Mouse (Mus musculus): ENCODE measurements around the gene Ppp2r2c. TPM values are rescaled to one million over a fixed set of nuclear protein-coding genes. Genes with fewer than 3 reads are reported as not detected.

Gene Ppp2r2c
- polyA plus RNA-seq, 2 experiments = not detected

DNA sequence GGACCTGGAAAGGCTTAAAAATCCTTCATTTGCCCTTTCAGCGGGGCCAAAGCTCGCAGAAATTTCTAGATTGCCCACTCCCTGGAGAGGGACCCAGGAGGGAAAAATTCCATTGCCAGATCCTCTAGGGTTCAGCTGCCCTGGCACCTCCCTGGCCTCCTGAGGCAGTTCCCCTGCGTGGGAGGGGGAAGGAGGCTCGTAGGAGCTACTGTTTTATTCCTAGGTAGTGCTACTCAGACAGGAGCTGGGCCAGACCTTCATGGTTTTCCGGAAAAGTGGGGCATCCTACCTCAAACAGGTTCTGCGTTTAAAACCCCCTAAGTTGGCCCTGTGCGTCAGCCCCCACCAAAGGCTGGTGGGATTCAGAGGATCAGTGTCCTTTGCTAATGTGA is 869 bp downstream of the Ppp2r2c start:
- DNase-seq (ENCODE audit: low read depth in 3 of 3, low spot score in 3 of 3) (no peak), ATAC-seq (ENCODE audit: insufficient read depth) (no peak)
- no peak for TF ChIP-seq CTCF (IDR thresholded peaks at IDR 0.05; ENCODE audit: low read depth)
- TF ChIP-seq EP300 (IDR thresholded peaks at IDR 0.05; ENCODE audit: low read depth) = no peak
- Histone ChIP-seq H3K9ac (replicated peaks) (no peak overlapping the region), H3K9me3 (ENCODE audit: control insufficient read depth, low read length) (no peaks in the 10 kb centered on the region), H3K27me3 (ENCODE audit: control insufficient read depth, insufficient read depth, low read length) (peaks cover 40% of the 10 kb centered on the region), H3K4me2 (ENCODE audit: low read depth) (no peak overlapping the region), H3K4me1 (replicated peaks; ENCODE audit: control insufficient read depth in 2 of 2, insufficient read depth in 2 of 2, low read length in 1 of 2) (no peaks in the 10 kb centered on the region), H3K4me3 (ENCODE audit: insufficient read depth in 1 of 2, low read depth in 2 of 2, low read length in 2 of 2) (no peak overlapping the region), H3K36me3 (replicated peaks; ENCODE audit: control insufficient read depth, insufficient read depth, low read depth) (no peaks in the 10 kb centered on the region), H3K27ac (no peak overlapping the region)
- 4% methylated on average over 7 of the region's 7 CpGs for WGBS (ENCODE audit: insufficient replicate concordance)

DNA sequence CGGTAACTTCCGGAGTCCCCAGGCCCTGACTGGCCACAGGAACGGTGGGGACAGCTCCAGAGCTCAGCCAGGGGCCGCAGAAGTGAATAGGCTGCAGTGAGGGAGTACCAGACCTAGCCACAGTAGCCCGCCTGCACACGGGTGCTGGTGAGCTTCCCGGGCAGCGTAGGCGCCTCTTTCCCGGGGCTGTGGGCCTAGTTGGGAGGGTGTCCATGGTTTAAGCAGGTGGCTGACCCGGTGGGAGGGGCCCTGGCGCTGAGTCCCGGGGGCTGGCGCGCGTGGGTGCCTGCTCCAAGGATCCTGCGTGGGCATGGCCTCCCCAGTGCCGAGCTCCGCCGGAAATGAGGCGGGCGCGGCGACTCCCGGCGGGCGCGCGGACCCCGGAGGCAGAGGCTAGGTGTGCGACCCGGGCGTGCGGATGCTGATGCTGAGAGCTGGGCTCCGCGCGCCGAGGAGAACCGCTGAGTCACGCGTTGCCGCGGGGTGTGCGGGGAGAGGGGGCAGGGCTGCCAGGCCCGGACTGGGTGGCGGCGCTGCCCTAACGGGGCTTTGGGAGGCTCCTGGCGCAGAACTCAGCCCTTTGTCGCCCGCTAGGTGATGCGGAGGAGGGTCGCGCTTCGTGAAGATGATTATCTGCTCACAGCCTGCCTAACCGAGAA is 1.4 kb downstream of the Ppp2r2c start:
- H3K9ac ChIP-seq (replicated peaks) = no peak overlapping the region
- TF ChIP-seq EP300 (IDR thresholded peaks at IDR 0.05; ENCODE audit: low read depth) (no peak), CTCF (IDR thresholded peaks at IDR 0.05; ENCODE audit: low read depth) (no peak)
- no peaks in the 10 kb centered on the region for H3K36me3 ChIP-seq (replicated peaks; ENCODE audit: control insufficient read depth, insufficient read depth, low read depth)
- 2% methylated on average over 56 of the region's 56 CpGs for WGBS (ENCODE audit: insufficient replicate concordance)
- H3K9me3 ChIP-seq (ENCODE audit: control insufficient read depth, low read length) = no peaks in the 10 kb centered on the region
- ATAC-seq (ENCODE audit: insufficient read depth) (no peak), DNase-seq (ENCODE audit: low read depth in 3 of 3, low spot score in 3 of 3) (no peak)
- H3K4me3 ChIP-seq (ENCODE audit: insufficient read depth in 1 of 2, low read depth in 2 of 2, low read length in 2 of 2) = no peak overlapping the region
- H3K27ac ChIP-seq = no peak overlapping the region
- no peaks in the 10 kb centered on the region for H3K4me1 ChIP-seq (replicated peaks; ENCODE audit: control insufficient read depth in 2 of 2, insufficient read depth in 2 of 2, low read length in 1 of 2)
- no peak overlapping the region for H3K4me2 ChIP-seq (ENCODE audit: low read depth)
- H3K27me3 ChIP-seq (ENCODE audit: control insufficient read depth, insufficient read depth, low read length) = peaks cover 40% of the 10 kb centered on the region

DNA sequence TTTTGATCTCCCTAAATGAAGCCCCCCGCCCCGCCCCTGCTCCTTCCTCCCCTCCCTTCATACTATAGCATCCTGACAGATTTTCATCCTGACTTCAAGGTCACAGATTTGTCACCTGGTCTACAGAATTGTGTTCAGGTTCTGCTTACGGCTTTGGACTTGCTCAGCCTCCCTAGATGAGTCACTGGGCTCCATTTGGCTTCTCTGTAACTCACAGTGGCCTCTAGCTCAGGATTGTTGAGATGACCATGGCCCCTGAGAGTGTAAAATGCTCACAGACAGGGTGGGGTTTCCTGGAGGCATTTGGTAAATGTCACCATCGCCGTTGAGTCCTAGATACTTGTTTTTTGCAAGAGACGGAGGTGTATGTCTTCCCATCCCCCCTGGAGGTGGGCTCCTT is 2.6 kb downstream of the Ppp2r2c start:
- no peaks in the 10 kb centered on the region for H3K9me3 ChIP-seq (ENCODE audit: control insufficient read depth, low read length)
- peaks cover 40% of the 10 kb centered on the region for H3K27me3 ChIP-seq (ENCODE audit: control insufficient read depth, insufficient read depth, low read length)
- WGBS (ENCODE audit: insufficient replicate concordance) = 54% methylated on average over 6 of the region's 6 CpGs
- H3K36me3 ChIP-seq (replicated peaks; ENCODE audit: control insufficient read depth, insufficient read depth, low read depth) = no peaks in the 10 kb centered on the region
- TF ChIP-seq CTCF (IDR thresholded peaks at IDR 0.05; ENCODE audit: low read depth) (no peak), EP300 (IDR thresholded peaks at IDR 0.05; ENCODE audit: low read depth) (no peak)
- H3K4me3 ChIP-seq (ENCODE audit: insufficient read depth in 1 of 2, low read depth in 2 of 2, low read length in 2 of 2) = no peak overlapping the region
- no peak for DNase-seq (ENCODE audit: low read depth in 3 of 3, low spot score in 3 of 3)
- H3K9ac ChIP-seq (replicated peaks) = no peak overlapping the region
- no peaks in the 10 kb centered on the region for H3K4me1 ChIP-seq (replicated peaks; ENCODE audit: control insufficient read depth in 2 of 2, insufficient read depth in 2 of 2, low read length in 1 of 2)
- no peak overlapping the region for H3K27ac ChIP-seq
- H3K4me2 ChIP-seq (ENCODE audit: low read depth) = no peak overlapping the region
- ATAC-seq (ENCODE audit: insufficient read depth) = no peak

DNA sequence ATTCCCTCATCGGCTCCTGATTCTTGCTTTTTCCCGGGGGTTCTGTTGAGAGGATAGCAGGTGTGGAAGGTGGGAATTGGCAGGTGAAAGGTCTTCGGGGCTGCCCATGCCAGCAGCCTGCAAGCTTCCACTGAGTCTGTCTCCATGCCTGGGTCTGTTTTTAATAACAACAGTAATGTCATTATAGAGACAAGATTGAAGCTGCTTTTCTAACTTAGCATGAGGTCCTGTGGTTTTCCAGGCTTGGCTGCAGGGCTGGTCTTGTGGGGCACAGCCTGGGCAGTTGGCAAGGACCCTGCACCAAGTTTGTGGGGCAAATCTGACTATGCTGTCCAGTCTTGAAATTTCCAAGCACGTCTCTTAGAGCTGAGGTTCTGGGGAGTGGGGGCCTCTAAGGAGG is 7.6 kb downstream of the Ppp2r2c start:
- no peaks in the 10 kb centered on the region for H3K9me3 ChIP-seq (ENCODE audit: control insufficient read depth, low read length)
- H3K36me3 ChIP-seq (replicated peaks; ENCODE audit: control insufficient read depth, insufficient read depth, low read depth) = no peaks in the 10 kb centered on the region
- H3K27ac ChIP-seq = no peak overlapping the region
- TF ChIP-seq CTCF (IDR thresholded peaks at IDR 0.05; ENCODE audit: low read depth) (no peak), EP300 (IDR thresholded peaks at IDR 0.05; ENCODE audit: low read depth) (no peak)
- DNase-seq (ENCODE audit: low read depth in 3 of 3, low spot score in 3 of 3) = no peak
- no peaks in the 10 kb centered on the region for H3K4me1 ChIP-seq (replicated peaks; ENCODE audit: control insufficient read depth in 2 of 2, insufficient read depth in 2 of 2, low read length in 1 of 2)
- H3K9ac ChIP-seq (replicated peaks) = no peak overlapping the region
- no peak for ATAC-seq (ENCODE audit: insufficient read depth)
- 52% methylated on average over 4 of the region's 4 CpGs for WGBS (ENCODE audit: insufficient replicate concordance)
- no peak overlapping the region for H3K4me3 ChIP-seq (ENCODE audit: insufficient read depth in 1 of 2, low read depth in 2 of 2, low read length in 2 of 2)
- H3K27me3 ChIP-seq (ENCODE audit: control insufficient read depth, insufficient read depth, low read length) = no peaks in the 10 kb centered on the region; the same call in 1 of the 2 replicates
- no peak overlapping the region for H3K4me2 ChIP-seq (ENCODE audit: low read depth)

DNA sequence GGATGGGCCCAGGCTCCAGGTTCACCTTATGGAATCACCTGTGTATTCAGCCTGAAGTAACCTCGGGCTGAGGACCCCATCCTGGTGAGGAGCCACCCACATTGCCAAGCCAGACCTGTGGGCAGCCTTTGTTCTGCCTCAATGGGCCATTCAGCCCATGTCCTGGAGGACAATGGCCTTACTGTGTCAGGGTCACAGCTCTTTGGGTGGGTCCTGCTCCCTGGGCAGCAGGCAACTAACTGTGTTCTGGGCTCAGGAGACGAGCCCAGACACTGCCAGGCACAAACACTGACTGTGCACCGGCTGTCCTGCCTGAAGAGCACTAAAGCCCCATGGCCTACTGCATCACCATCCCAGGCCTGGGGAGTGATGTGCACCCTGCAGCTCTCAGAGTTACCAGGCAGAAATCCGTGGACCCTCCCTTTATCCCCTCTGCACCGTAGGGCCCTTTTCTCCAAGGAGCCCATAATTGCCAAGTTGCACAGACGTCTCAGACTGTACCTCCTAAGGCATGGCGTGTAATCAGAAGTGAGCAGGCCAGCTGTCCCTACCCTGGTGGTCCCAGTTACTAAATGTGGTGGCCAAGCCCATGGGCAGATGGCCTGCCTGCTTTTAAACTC is 8.6 kb downstream of the Ppp2r2c start:
- Histone ChIP-seq H3K4me3 (ENCODE audit: insufficient read depth in 1 of 2, low read depth in 2 of 2, low read length in 2 of 2) (no peak overlapping the region), H3K27me3 (ENCODE audit: control insufficient read depth, insufficient read depth, low read length) (no peaks in the 10 kb centered on the region), H3K4me2 (ENCODE audit: low read depth) (no peak overlapping the region), H3K27ac (no peak overlapping the region), H3K4me1 (replicated peaks; ENCODE audit: control insufficient read depth in 2 of 2, insufficient read depth in 2 of 2, low read length in 1 of 2) (no peaks in the 10 kb centered on the region), H3K9ac (replicated peaks) (no peak overlapping the region), H3K36me3 (replicated peaks; ENCODE audit: control insufficient read depth, insufficient read depth, low read depth) (no peaks in the 10 kb centered on the region), H3K9me3 (ENCODE audit: control insufficient read depth, low read length) (no peaks in the 10 kb centered on the region)
- ATAC-seq (ENCODE audit: insufficient read depth) = no peak
- WGBS (ENCODE audit: insufficient replicate concordance) = 51% methylated on average over 7 of the region's 7 CpGs
- DNase-seq (ENCODE audit: low read depth in 3 of 3, low spot score in 3 of 3) = no peak
- TF ChIP-seq EP300 (IDR thresholded peaks at IDR 0.05; ENCODE audit: low read depth) = no peak

Measured in liver, embryonic 14.5 days (tissue).